Mouse (Mus musculus): ENCODE data around the gene Spryd3. TPM values are rescaled to one million over a fixed set of nuclear protein-coding genes. Genes with fewer than 3 reads are reported as not detected.

Gene Spryd3
- polyA plus RNA-seq, 1 experiment, result 12.8 TPM

Other genes with a start within 250 kb of the Spryd3 start
- gene Krt76, start 243.3 kb downstream of the Spryd3 start, polyA plus RNA-seq (2012; ENCODE audit: insufficient read depth, insufficient read length, missing spikeins), result not detected in 2 replicates
- not detected in 2 replicates for gene Krt4, start 211.5 kb downstream of the Spryd3 start, polyA plus RNA-seq (2012; ENCODE audit: insufficient read depth, insufficient read length, missing spikeins)
- 15.1 and 19.0 TPM in 2 replicates for gene Krt79, start 195.9 kb downstream of the Spryd3 start, polyA plus RNA-seq (2012; ENCODE audit: insufficient read depth, insufficient read length, missing spikeins)
- gene Krt78, start 181.9 kb downstream of the Spryd3 start, polyA plus RNA-seq (2012; ENCODE audit: insufficient read depth, insufficient read length, missing spikeins), result not detected in 2 replicates
- not detected in 2 replicates for gene Krt8, start 131.8 kb downstream of the Spryd3 start, polyA plus RNA-seq (2012; ENCODE audit: insufficient read depth, insufficient read length, missing spikeins)
- not detected in 2 replicates for gene Krt18, start 108.1 kb downstream of the Spryd3 start, polyA plus RNA-seq (2012; ENCODE audit: insufficient read depth, insufficient read length, missing spikeins)
- gene Eif4b, start 62.5 kb downstream of the Spryd3 start, polyA plus RNA-seq (2012; ENCODE audit: insufficient read depth, insufficient read length, missing spikeins), result 47.9 and 93.9 TPM in 2 replicates
- 49.0 and 90.1 TPM in 2 replicates for gene Tns2, start 35.8 kb downstream of the Spryd3 start, polyA plus RNA-seq (2012; ENCODE audit: insufficient read depth, insufficient read length, missing spikeins)
- gene Igfbp6, start 8.1 kb upstream of the Spryd3 start, polyA plus RNA-seq (2012; ENCODE audit: insufficient read depth, insufficient read length, missing spikeins), result 30.2 and 52.1 TPM in 2 replicates
- not detected in 2 replicates for gene Soat2, start 14.3 kb upstream of the Spryd3 start, polyA plus RNA-seq (2012; ENCODE audit: insufficient read depth, insufficient read length, missing spikeins)
- gene Zfp740, start 67.0 kb upstream of the Spryd3 start, polyA plus RNA-seq (2012; ENCODE audit: insufficient read depth, insufficient read length, missing spikeins), result 15.9 and 18.0 TPM in 2 replicates
- 137 and 181 TPM in 2 replicates for gene Csad, start 68.5 kb upstream of the Spryd3 start, polyA plus RNA-seq (2012; ENCODE audit: insufficient read depth, insufficient read length, missing spikeins)
- gene Itgb7, start 95.7 kb upstream of the Spryd3 start, polyA plus RNA-seq (2012; ENCODE audit: insufficient read depth, insufficient read length, missing spikeins), result 2.0 and 4.6 TPM in 2 replicates
- 10.3 and 12.1 TPM in 2 replicates for gene Rarg, start 121.3 kb upstream of the Spryd3 start, polyA plus RNA-seq (2012; ENCODE audit: insufficient read depth, insufficient read length, missing spikeins)
- gene Gm9918, start 134.3 kb upstream of the Spryd3 start, polyA plus RNA-seq (2012; ENCODE audit: insufficient read depth, insufficient read length, missing spikeins), result not detected in 2 replicates
- 17.0 and 20.0 TPM in 2 replicates for gene Mfsd5, start 143.2 kb upstream of the Spryd3 start, polyA plus RNA-seq (2012; ENCODE audit: insufficient read depth, insufficient read length, missing spikeins)
- 1.5 TPM in 1 of 2 replicates, not detected in the other for gene Espl1, start 160.0 kb upstream of the Spryd3 start, polyA plus RNA-seq (2012; ENCODE audit: insufficient read depth, insufficient read length, missing spikeins)
- 371 and 394 TPM in 2 replicates for gene Pfdn5, start 189.9 kb upstream of the Spryd3 start, polyA plus RNA-seq (2012; ENCODE audit: insufficient read depth, insufficient read length, missing spikeins)
- gene Myg1, start 195.5 kb upstream of the Spryd3 start, polyA plus RNA-seq (2012; ENCODE audit: insufficient read depth, insufficient read length, missing spikeins), result 29.4 and 35.9 TPM in 2 replicates
- 13.2 and 20.7 TPM in 2 replicates for gene Aaas, start 214.5 kb upstream of the Spryd3 start, polyA plus RNA-seq (2012; ENCODE audit: insufficient read depth, insufficient read length, missing spikeins)
- gene Sp7, start 230.9 kb upstream of the Spryd3 start, polyA plus RNA-seq (2012; ENCODE audit: insufficient read depth, insufficient read length, missing spikeins), result not detected in 2 replicates

Data from brown adipose tissue, adult 24 weeks (tissue).